Mouse (Mus musculus): Measurements from ENCODE around the gene Snx9.

GRCm38 (mm10) chr17:5896607-5897006 lies 55.5 kb downstream of the Snx9 start:
- TF ChIP-seq GATA1 (IDR thresholded peaks at IDR 0.05; ENCODE audit: low read length) (no peak), TAL1 (IDR thresholded peaks at IDR 0.05; ENCODE audit: low read length) (no peak)

Data from erythroblast, embryonic 14.5 days (primary cell).